Mouse (Mus musculus) forebrain, postnatal 0 days (tissue): ENCODE results near the gene Gm21983. TPM values are rescaled to one million over a fixed set of nuclear protein-coding genes. Genes with fewer than 3 reads are reported as not detected.

Source experiments
- ATAC-seq: fragments of 200-750 bp; cut with Nextera tagmentation; 2 replicates; pipeline ENCODE4 v1.8.0; 2017; ENCODE audit warnings: mild to moderate bottlenecking, moderate library complexity
- DNase-seq: peaks from one replicate; pipeline ENCODE4 v3.0.0-alpha.2; 2015
- H3K27ac ChIP-seq: fragments of 300-500 bp; sonication (generic); 2 replicates; pipeline ENCODE4 v1.5.1; 2014; ENCODE audit warnings: low read depth, mild to moderate bottlenecking, antibody characterized with exemption, low read length, moderate library complexity, mixed read lengths
- H3K27me3 ChIP-seq: fragments of 300-500 bp; sonication (generic); 2 replicates; pipeline ENCODE4 v1.6.1; 2014; ENCODE audit warnings: mild to moderate bottlenecking, low read length, mixed read lengths; ENCODE audit not compliant: insufficient read depth
- H3K36me3 ChIP-seq: fragments of 300-500 bp; sonication (generic); 2 replicates; pipeline ENCODE4 v1.6.1; 2014; ENCODE audit warnings: mild to moderate bottlenecking, moderate library complexity; ENCODE audit not compliant: insufficient read depth
- H3K4me1 ChIP-seq: fragments of 300-500 bp; sonication (generic); 2 replicates; pipeline ENCODE4 v1.6.1; 2014; ENCODE audit warnings: antibody characterized with exemption; ENCODE audit not compliant: insufficient read depth
- H3K4me2 ChIP-seq: fragments of 300-500 bp; sonication (generic); 2 replicates; pipeline ENCODE4 v1.6.1; 2014; ENCODE audit warnings: low read depth, mild to moderate bottlenecking, moderate library complexity
- H3K4me3 ChIP-seq: fragments of 300-500 bp; sonication (generic); 2 replicates; pipeline ENCODE4 v1.5.1; 2014; ENCODE audit warnings: low read depth, low read length, mixed read lengths
- H3K9ac ChIP-seq: fragments of 300-500 bp; sonication (generic); 2 replicates; pipeline ENCODE4 v1.6.1; 2014; ENCODE audit warnings: mild to moderate bottlenecking
- H3K9me3 ChIP-seq: fragments of 300-500 bp; sonication (generic); 2 replicates; pipeline ENCODE4 v1.6.1; 2016; ENCODE audit warnings: low read length
- CTCF ChIP-seq: sonication (generic); IDR thresholded peaks from 2 replicates; pipeline ENCODE4 v1.5.1; 2016; ENCODE audit warnings: antibody characterized with exemption, control low read depth, low read depth
- WGBS: fragments of 180-500 bp; shearing (Covaris S2); extraction: QIAGEN DNeasy Blood & Tissue Kit; methylation state at CpG from one replicate; pipeline ENCODE4 v1.1.7; 2014; 5-methylcytosine and 5-hydroxymethylcytosine counted together
- polyA plus RNA-seq: library from polyadenylated mRNA; unstranded; fragments of >200 nt; fragmentation: Nextera tagmentation; extraction: Ambion mirVana; gene quantifications from 2 replicates; pipeline ENCODE4 v1.2.1, GENCODE M21; 2015
- total RNA-seq: library from RNA; depleted of rRNA; stranded (reverse); fragments of >200 nt; gene quantifications from 2 replicates; pipeline ENCODE4 v1.2.3, GENCODE M21; 2014

Gene Gm21983
- total and polyA plus RNA-seq, 2 experiments from 2014 or later = not detected

GRCm38 (mm10) chr7:27198355-27198754, 17.5 kb upstream of the Gm21983 start:
- Histone ChIP-seq H3K9me3 (no peaks in the 10 kb centered on the region), H3K36me3 (peaks cover 13% of the 10 kb centered on the region), H3K27me3 (no peaks in the 10 kb centered on the region), H3K4me1 (peaks cover 12% of the 10 kb centered on the region), H3K4me2 (no peak overlapping the region), H3K4me3 (no peak overlapping the region), H3K9ac (no peak overlapping the region), H3K27ac (no peak overlapping the region)
- DNase-seq = no peak
- no peak for TF ChIP-seq CTCF
- ATAC-seq = no peak

GRCm38 (mm10) chr7:27197634-27198033, 16.7 kb upstream of the Gm21983 start:
- Histone ChIP-seq H3K36me3 (peaks cover 13% of the 10 kb centered on the region), H3K4me3 (no peak overlapping the region), H3K27ac (no peak overlapping the region), H3K9ac (no peak overlapping the region), H3K4me2 (no peak overlapping the region), H3K4me1 (peaks cover 12% of the 10 kb centered on the region), H3K9me3 (no peaks in the 10 kb centered on the region), H3K27me3 (no peaks in the 10 kb centered on the region)
- TF ChIP-seq CTCF = no peak
- 93% methylated on average over 8 of the region's 8 CpGs for whole genome bisulfite sequencing
- ATAC-seq (no peak), DNase-seq (no peak)

GRCm38 (mm10) chr7:27197136-27197535, 16.2 kb upstream of the Gm21983 start:
- Histone ChIP-seq H3K4me2 (no peak overlapping the region), H3K36me3 (peaks cover 13% of the 10 kb centered on the region), H3K9me3 (no peaks in the 10 kb centered on the region), H3K9ac (no peak overlapping the region), H3K27ac (no peak overlapping the region), H3K27me3 (no peaks in the 10 kb centered on the region), H3K4me1 (peaks cover 12% of the 10 kb centered on the region), H3K4me3 (no peak overlapping the region)
- TF ChIP-seq CTCF = no peak
- ATAC-seq (no peak), DNase-seq (no peak)
- 87% methylated on average over 3 of the region's 3 CpGs for WGBS

- peaks cover 25% of the 10 kb centered on the region for H3K36me3 ChIP-seq
- no peak for TF ChIP-seq CTCF
- DNase-seq = peak; percentile 98
- ATAC-seq = peak; percentile 97
- peak within 1 kb of the TSS; percentile 85 for H3K4me2 ChIP-seq
- WGBS = 1% methylated on average over 64 of the region's 64 CpGs
- H3K4me1 ChIP-seq = peaks cover 12% of the 10 kb centered on the region
- H3K27ac ChIP-seq = peak within 1 kb of the TSS; percentile 97
- no peaks in the 10 kb centered on the region for H3K27me3 ChIP-seq
- peak within 1 kb of the TSS; percentile 67 for H3K4me3 ChIP-seq
- H3K9me3 ChIP-seq = no peaks in the 10 kb centered on the region
- H3K9ac ChIP-seq = peak within 1 kb of the TSS; percentile 73
These were observed 15.1 kb upstream of the Gm21983 start, which contains the start of the genes BC024978 and Snrpa for GRCm38 (mm10) chr7:27195681-27196611. Gene BC024978 (plus strand): TSS chr7:27195781. Gene Snrpa (minus strand): TSS chr7:27196271.

GRCm38 (mm10) chr7:27193731-27194130, 12.8 kb upstream of the Gm21983 start:
- Histone ChIP-seq H3K27me3 (no peaks in the 10 kb centered on the region), H3K9me3 (no peaks in the 10 kb centered on the region), H3K9ac (no peak overlapping the region), H3K4me2 (no peak overlapping the region; the same call in 1 of the 2 replicates), H3K4me1 (peaks cover 12% of the 10 kb centered on the region), H3K4me3 (no peak overlapping the region), H3K36me3 (peaks cover 46% of the 10 kb centered on the region), H3K27ac (no peak overlapping the region)
- ATAC-seq (no peak), DNase-seq (no peak)
- 91% methylated on average over 4 of the region's 4 CpGs for WGBS
- TF ChIP-seq CTCF = no peak

GRCm38 (mm10) chr7:27192434-27192833, 11.5 kb upstream of the Gm21983 start:
- no peak for TF ChIP-seq CTCF
- no peak overlapping the region for H3K9ac ChIP-seq
- no peak overlapping the region for H3K27ac ChIP-seq
- no peaks in the 10 kb centered on the region for H3K9me3 ChIP-seq
- no peak for ATAC-seq
- H3K4me2 ChIP-seq = no peak overlapping the region
- no peak for DNase-seq
- 89% methylated on average over 5 of the region's 5 CpGs for WGBS
- H3K27me3 ChIP-seq = no peaks in the 10 kb centered on the region
- no peak overlapping the region for H3K4me3 ChIP-seq
- H3K4me1 ChIP-seq = peaks cover 12% of the 10 kb centered on the region
- H3K36me3 ChIP-seq = peaks cover 59% of the 10 kb centered on the region

GRCm38 (mm10) chr7:27189271-27189931, 8.5 kb upstream of the Gm21983 start:
- DNase-seq = no peak
- peaks cover 86% of the 10 kb centered on the region for H3K36me3 ChIP-seq
- no peak overlapping the region for H3K27ac ChIP-seq
- H3K4me2 ChIP-seq = no peak overlapping the region
- whole genome bisulfite sequencing = 97% methylated on average over 10 of the region's 10 CpGs
- ATAC-seq = no peak
- H3K4me1 ChIP-seq = peaks cover under 1% of the 10 kb centered on the region; the same call in 1 of the 2 replicates
- H3K4me3 ChIP-seq = no peak overlapping the region
- no peaks in the 10 kb centered on the region for H3K9me3 ChIP-seq
- H3K9ac ChIP-seq = no peak overlapping the region
- no peaks in the 10 kb centered on the region for H3K27me3 ChIP-seq
- TF ChIP-seq CTCF = peak; percentile 35; the same call in 1 of the 2 replicates
